Mouse (Mus musculus): ENCODE data around the gene Blnk. TPM values are rescaled to one million over a fixed set of nuclear protein-coding genes. Genes with fewer than 3 reads are reported as not detected.
A peak's percentile ranks its signal among the peaks of the same experiment; 100 is the strongest.

The Blnk gene
- 16.3 to 25.3 TPM (median 17.2 TPM) in 3 replicates for total RNA-seq (2017)

GRCm38 (mm10) chr19:40994057-40994585 lies at the start of gene Blnk:
Gene Blnk, minus strand, starts transcription at chr19:40994535.
- peak; percentile 53 for ATAC-seq (replicated peaks; ENCODE audit: insufficient number of reproducible peaks, low FRiP score, low TSS enrichment, poor library complexity, severe bottlenecking)

GRCm38 (mm10) chr19:41039110-41039509 lies 44.8 kb upstream of the Blnk start:
- no peak for ATAC-seq (replicated peaks; ENCODE audit: insufficient number of reproducible peaks, low FRiP score, low TSS enrichment, poor library complexity, severe bottlenecking)

- no peak for ATAC-seq (replicated peaks; ENCODE audit: insufficient number of reproducible peaks, low FRiP score, low TSS enrichment, poor library complexity, severe bottlenecking)
Measured at GRCm38 (mm10) chr19:41035809-41036551, 41.6 kb upstream of the Blnk start.

- no peak for ATAC-seq (replicated peaks; ENCODE audit: insufficient number of reproducible peaks, low FRiP score, low TSS enrichment, poor library complexity, severe bottlenecking)
Measured at GRCm38 (mm10) chr19:41031869-41032268, 37.5 kb upstream of the Blnk start.

- no peak; the same call in 1 of the 2 replicates for ATAC-seq (replicated peaks; ENCODE audit: insufficient number of reproducible peaks, low FRiP score, low TSS enrichment, poor library complexity, severe bottlenecking)
Measured at GRCm38 (mm10) chr19:41031009-41031408, 36.7 kb upstream of the Blnk start.

GRCm38 (mm10) chr19:41030161-41030560 lies 35.8 kb upstream of the Blnk start:
- ATAC-seq (replicated peaks; ENCODE audit: insufficient number of reproducible peaks, low FRiP score, low TSS enrichment, poor library complexity, severe bottlenecking), result no peak

GRCm38 (mm10) chr19:41029219-41029618 lies 34.9 kb upstream of the Blnk start, which contains the start of gene Dntt:
Gene Dntt, plus strand, starts transcription at chr19:41029275.
- no peak for ATAC-seq (replicated peaks; ENCODE audit: insufficient number of reproducible peaks, low FRiP score, low TSS enrichment, poor library complexity, severe bottlenecking)

GRCm38 (mm10) chr19:41027601-41028000 lies 33.3 kb upstream of the Blnk start:
- no peak for ATAC-seq (replicated peaks; ENCODE audit: insufficient number of reproducible peaks, low FRiP score, low TSS enrichment, poor library complexity, severe bottlenecking)

- ATAC-seq (replicated peaks; ENCODE audit: insufficient number of reproducible peaks, low FRiP score, low TSS enrichment, poor library complexity, severe bottlenecking), result no peak
Measured at GRCm38 (mm10) chr19:41027024-41027423, 32.7 kb upstream of the Blnk start.

GRCm38 (mm10) chr19:41026551-41026950 lies 32.2 kb upstream of the Blnk start:
- ATAC-seq (replicated peaks; ENCODE audit: insufficient number of reproducible peaks, low FRiP score, low TSS enrichment, poor library complexity, severe bottlenecking), result no peak

- no peak for ATAC-seq (replicated peaks; ENCODE audit: insufficient number of reproducible peaks, low FRiP score, low TSS enrichment, poor library complexity, severe bottlenecking)
Measured at GRCm38 (mm10) chr19:41022244-41022643, 27.9 kb upstream of the Blnk start.

- ATAC-seq (replicated peaks; ENCODE audit: insufficient number of reproducible peaks, low FRiP score, low TSS enrichment, poor library complexity, severe bottlenecking), result no peak
Measured at GRCm38 (mm10) chr19:41020537-41020936, 26.2 kb upstream of the Blnk start.

- ATAC-seq (replicated peaks; ENCODE audit: insufficient number of reproducible peaks, low FRiP score, low TSS enrichment, poor library complexity, severe bottlenecking), result no peak
Measured at GRCm38 (mm10) chr19:41019164-41019675, 24.9 kb upstream of the Blnk start.

- peak; percentile 80 for ATAC-seq (replicated peaks; ENCODE audit: insufficient number of reproducible peaks, low FRiP score, low TSS enrichment, poor library complexity, severe bottlenecking)
Measured at GRCm38 (mm10) chr19:41015951-41016716, 21.8 kb upstream of the Blnk start.

- no peak for ATAC-seq (replicated peaks; ENCODE audit: insufficient number of reproducible peaks, low FRiP score, low TSS enrichment, poor library complexity, severe bottlenecking)
Measured at GRCm38 (mm10) chr19:41014003-41014402, 19.7 kb upstream of the Blnk start.

GRCm38 (mm10) chr19:41013591-41013990 lies 19.3 kb upstream of the Blnk start:
- no peak for ATAC-seq (replicated peaks; ENCODE audit: insufficient number of reproducible peaks, low FRiP score, low TSS enrichment, poor library complexity, severe bottlenecking)

GRCm38 (mm10) chr19:41011676-41012075 lies 17.3 kb upstream of the Blnk start:
- ATAC-seq (replicated peaks; ENCODE audit: insufficient number of reproducible peaks, low FRiP score, low TSS enrichment, poor library complexity, severe bottlenecking), result no peak

- ATAC-seq (replicated peaks; ENCODE audit: insufficient number of reproducible peaks, low FRiP score, low TSS enrichment, poor library complexity, severe bottlenecking), result no peak
Measured at GRCm38 (mm10) chr19:41008674-41009395, 14.5 kb upstream of the Blnk start.

GRCm38 (mm10) chr19:41007733-41008132 lies 13.4 kb upstream of the Blnk start:
- ATAC-seq (replicated peaks; ENCODE audit: insufficient number of reproducible peaks, low FRiP score, low TSS enrichment, poor library complexity, severe bottlenecking), result no peak

All from monocyte, adult 5-6 weeks (primary cell).